Mouse (Mus musculus) lung, embryonic 14.5 days (tissue): Measurements from ENCODE around the gene Phf24. TPM values are rescaled to one million over a fixed set of nuclear protein-coding genes. Genes with fewer than 3 reads are reported as not detected.

Source experiments
- ATAC-seq: fragments of 200-750 bp; cut with Nextera tagmentation; 2 replicates; pipeline ENCODE4 v1.8.0; 2017; ENCODE audit warnings: mild to moderate bottlenecking, moderate TSS enrichment, moderate library complexity; ENCODE audit not compliant: insufficient read depth
- DNase-seq: peaks from one replicate; pipeline ENCODE4 v3.0.0-alpha.2; 2015
- H3K27ac ChIP-seq: fragments of 300-500 bp; sonication (generic); 2 replicates; pipeline ENCODE4 v1.5.1; 2014; ENCODE audit warnings: low read depth, mild to moderate bottlenecking, moderate library complexity
- H3K27me3 ChIP-seq: fragments of 300-500 bp; sonication (generic); 2 replicates; pipeline ENCODE4 v1.6.1; 2014; ENCODE audit warnings: low read length, control low read depth; ENCODE audit not compliant: insufficient read depth
- H3K36me3 ChIP-seq: fragments of 300-500 bp; sonication (generic); 2 replicates; pipeline ENCODE4 v1.6.1; 2014; ENCODE audit warnings: control low read depth; ENCODE audit not compliant: insufficient read depth
- H3K4me1 ChIP-seq: fragments of 300-500 bp; sonication (generic); 2 replicates; pipeline ENCODE4 v1.6.1; 2014; ENCODE audit warnings: antibody characterized with exemption, control low read depth; ENCODE audit not compliant: insufficient read depth
- H3K4me2 ChIP-seq: fragments of 300-500 bp; sonication (generic); 2 replicates; pipeline ENCODE4 v1.6.1; 2014; ENCODE audit warnings: mild to moderate bottlenecking
- H3K4me3 ChIP-seq: fragments of 300-500 bp; sonication (generic); 2 replicates; pipeline ENCODE4 v1.5.1; 2014; ENCODE audit warnings: low read depth, low read length
- H3K9ac ChIP-seq: fragments of 300-500 bp; sonication (generic); 2 replicates; pipeline ENCODE4 v1.6.1; 2014
- H3K9me3 ChIP-seq: fragments of 300-500 bp; sonication (generic); 2 replicates; pipeline ENCODE4 v1.6.1; 2016; ENCODE audit warnings: low read depth, low read length, control low read depth
- CTCF ChIP-seq: IDR thresholded peaks from 2 replicates; pipeline ENCODE4 v1.5.1; 2016; ENCODE audit warnings: antibody characterized with exemption, low read depth
- WGBS: fragments of 180-500 bp; shearing (Covaris S2); extraction: QIAGEN DNeasy Blood & Tissue Kit; methylation state at CpG from one replicate; pipeline ENCODE4 v1.1.7; 2014; 5-methylcytosine and 5-hydroxymethylcytosine counted together
- polyA plus RNA-seq: library from polyadenylated mRNA; unstranded; fragments of >200 nt; fragmentation: Nextera tagmentation; extraction: Ambion mirVana; gene quantifications from 2 replicates; pipeline ENCODE4 v1.2.1, GENCODE M21; 2014

The Phf24 gene
- polyA plus RNA-seq, 1 experiment from 2014 or later: 0.53 TPM

DNA sequence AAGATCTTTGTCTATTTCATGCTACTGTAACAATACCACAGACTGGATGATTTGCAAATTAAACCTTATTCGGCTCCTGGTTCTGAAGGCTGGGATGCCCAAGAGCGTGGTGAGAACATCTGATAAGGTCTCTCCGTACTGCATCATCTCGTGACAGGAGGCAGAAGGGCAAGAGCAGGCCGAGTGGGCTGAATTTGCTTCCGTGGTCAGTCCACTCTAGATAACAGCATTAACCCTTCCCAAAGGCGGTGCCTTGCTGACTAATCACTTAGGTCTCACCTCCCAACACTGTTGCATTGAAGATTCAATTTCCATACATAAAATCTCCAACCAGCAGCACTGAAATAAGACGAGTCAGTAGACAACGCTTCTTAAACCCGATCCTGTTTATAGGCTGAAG is 3.1 kb upstream of the Phf24 start:
- DNase-seq: no peak
- H3K27me3 ChIP-seq: peaks cover 39% of the 10 kb centered on the region
- no peak overlapping the region for H3K4me2 ChIP-seq
- TF ChIP-seq CTCF: no peak
- no peaks in the 10 kb centered on the region for H3K4me1 ChIP-seq
- H3K36me3 ChIP-seq: no peaks in the 10 kb centered on the region
- 32% methylated on average over 10 of the region's 10 CpGs for WGBS
- H3K4me3 ChIP-seq: no peak overlapping the region
- ATAC-seq: no peak
- H3K9me3 ChIP-seq: no peaks in the 10 kb centered on the region
- no peak overlapping the region for H3K9ac ChIP-seq
- H3K27ac ChIP-seq: no peak overlapping the region

DNA sequence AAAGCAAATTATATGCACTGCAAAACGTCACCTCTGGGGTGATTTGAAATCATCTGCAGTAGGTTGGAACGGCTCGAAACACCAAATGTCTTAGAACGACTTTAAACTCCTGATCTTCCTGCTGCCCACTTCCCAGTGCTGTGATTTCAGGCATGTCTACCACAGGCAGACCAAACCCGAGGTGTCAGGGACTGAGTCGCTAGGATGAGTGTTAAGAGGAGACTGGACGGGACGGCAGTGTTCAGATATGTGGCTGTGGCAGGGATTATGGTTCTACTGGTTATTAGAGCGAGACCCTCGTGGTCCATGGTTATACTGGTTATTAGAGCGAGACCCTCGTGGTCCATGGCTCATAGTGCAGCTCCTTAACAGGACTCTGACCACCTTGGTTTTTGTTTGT is 1.1 kb upstream of the Phf24 start:
- no peak overlapping the region for H3K27ac ChIP-seq
- no peak overlapping the region for H3K4me3 ChIP-seq
- ATAC-seq (no peak), DNase-seq (no peak)
- no peak for TF ChIP-seq CTCF
- WGBS: 74% methylated on average over 12 of the region's 12 CpGs
- no peaks in the 10 kb centered on the region for H3K4me1 ChIP-seq
- H3K36me3 ChIP-seq: no peaks in the 10 kb centered on the region
- no peak overlapping the region for H3K9ac ChIP-seq
- H3K27me3 ChIP-seq: peaks cover 46% of the 10 kb centered on the region
- no peaks in the 10 kb centered on the region for H3K9me3 ChIP-seq
- no peak overlapping the region for H3K4me2 ChIP-seq

DNA sequence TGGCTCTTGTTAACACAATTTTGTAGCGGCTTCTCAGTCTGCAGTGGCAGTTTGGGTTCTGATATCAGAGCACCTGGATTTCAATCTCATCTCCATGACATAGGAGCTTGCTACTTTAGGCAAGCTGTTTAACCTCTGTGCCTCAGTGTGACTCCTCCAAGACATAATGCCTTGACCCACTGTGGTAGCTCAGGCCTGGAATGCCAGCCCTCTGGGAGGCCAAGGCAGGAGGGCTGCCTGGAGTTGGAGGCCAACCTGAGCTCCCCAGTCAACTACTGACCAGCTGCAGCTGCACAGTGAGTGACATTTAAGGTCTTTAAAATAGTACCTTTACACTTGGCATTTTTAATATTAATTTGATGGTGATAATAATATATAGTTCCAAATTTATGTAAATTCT is 494 bp upstream of the Phf24 start:
- no peak overlapping the region for H3K4me3 ChIP-seq
- no peaks in the 10 kb centered on the region for H3K9me3 ChIP-seq
- no peak for TF ChIP-seq CTCF
- H3K27me3 ChIP-seq: peaks cover 46% of the 10 kb centered on the region
- H3K4me2 ChIP-seq: no peak overlapping the region
- H3K4me1 ChIP-seq: no peaks in the 10 kb centered on the region
- H3K27ac ChIP-seq: no peak overlapping the region
- no peaks in the 10 kb centered on the region for H3K36me3 ChIP-seq
- no peak overlapping the region for H3K9ac ChIP-seq
- ATAC-seq: no peak
- WGBS: 76% methylated on average over 1 of the region's 1 CpGs
- no peak for DNase-seq

DNA sequence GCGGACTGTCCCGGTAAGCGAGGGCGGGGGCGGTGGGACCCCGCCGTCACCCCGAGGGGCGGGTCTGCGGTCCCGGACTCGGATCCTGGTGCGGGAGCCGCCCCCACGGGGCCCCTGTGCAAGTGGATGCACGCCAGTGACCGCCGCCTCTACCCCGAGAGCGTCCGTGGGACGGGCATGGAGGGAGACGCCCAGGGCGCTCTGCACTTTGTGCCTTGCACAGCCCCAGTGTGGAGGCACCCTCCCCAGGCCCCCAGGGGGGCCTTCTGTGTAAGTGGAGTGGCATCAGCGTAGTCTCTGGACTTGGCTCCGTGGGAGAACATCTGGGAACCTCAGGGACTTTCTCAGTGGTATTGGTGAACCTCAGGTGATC is 928 bp downstream of the Phf24 start:
- Histone ChIP-seq H3K9ac (peak overlapping the region; percentile 62), H3K27me3 (peaks cover 46% of the 10 kb centered on the region), H3K4me1 (no peaks in the 10 kb centered on the region), H3K4me2 (peak overlapping the region; percentile 89), H3K27ac (no peak overlapping the region), H3K36me3 (no peaks in the 10 kb centered on the region), H3K4me3 (peak overlapping the region; percentile 53), H3K9me3 (no peaks in the 10 kb centered on the region)
- DNase-seq: no peak
- peak; percentile 69 for ATAC-seq
- no peak for TF ChIP-seq CTCF
- 4% methylated on average over 12 of the region's 26 CpGs for WGBS

DNA sequence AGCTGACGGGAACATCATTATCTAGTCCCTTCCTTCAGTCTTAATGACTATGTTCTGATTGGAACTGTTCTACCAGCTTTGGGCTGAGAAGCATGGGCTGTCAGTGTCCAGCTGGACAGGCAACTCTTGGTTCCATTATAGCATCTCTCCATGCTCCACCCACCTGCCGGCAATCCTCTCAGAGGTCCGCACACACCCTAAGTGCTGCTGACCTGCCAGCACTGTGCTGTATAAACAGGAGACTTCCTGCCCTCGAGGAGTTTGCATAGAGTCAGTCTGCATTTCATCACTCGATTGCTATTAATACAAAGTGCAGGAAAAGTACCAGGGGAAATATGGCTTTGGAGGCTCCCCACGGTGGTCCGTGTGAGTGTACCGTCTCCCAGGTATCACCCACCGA is 4.3 kb downstream of the Phf24 start:
- no peak for TF ChIP-seq CTCF
- 45% methylated on average over 9 of the region's 9 CpGs for WGBS

DNA sequence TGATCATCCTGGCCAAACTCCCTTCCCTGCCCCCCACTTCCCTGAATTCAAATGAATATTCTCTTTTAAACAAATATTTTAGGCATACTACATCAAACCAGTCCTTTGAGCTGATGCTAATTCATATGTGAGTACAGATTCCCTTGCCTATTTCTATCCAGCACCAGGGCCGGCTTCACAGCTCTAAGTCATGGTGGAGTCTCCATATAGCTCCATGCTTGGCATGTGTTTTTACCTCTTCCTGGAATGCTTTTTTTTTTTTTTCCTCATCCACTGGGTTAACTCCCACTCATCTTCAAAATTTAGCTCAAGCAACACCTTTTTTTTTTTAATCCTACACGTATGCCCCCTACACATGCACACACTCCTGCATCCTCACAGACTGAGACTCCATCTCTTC is 5.1 kb downstream of the Phf24 start:
- ATAC-seq: no peak
- DNase-seq: no peak
- H3K4me1 ChIP-seq: no peaks in the 10 kb centered on the region

More for the DNA sequence above, 4.3 kb downstream of the Phf24 start:
- no peak for ATAC-seq
- Histone ChIP-seq H3K9me3 (no peaks in the 10 kb centered on the region), H3K27me3 (peaks cover 30% of the 10 kb centered on the region), H3K36me3 (no peaks in the 10 kb centered on the region), H3K27ac (no peak overlapping the region), H3K4me3 (no peak overlapping the region), H3K4me2 (no peak overlapping the region), H3K4me1 (no peaks in the 10 kb centered on the region), H3K9ac (no peak overlapping the region)
- DNase-seq: peak; percentile 5

DNA sequence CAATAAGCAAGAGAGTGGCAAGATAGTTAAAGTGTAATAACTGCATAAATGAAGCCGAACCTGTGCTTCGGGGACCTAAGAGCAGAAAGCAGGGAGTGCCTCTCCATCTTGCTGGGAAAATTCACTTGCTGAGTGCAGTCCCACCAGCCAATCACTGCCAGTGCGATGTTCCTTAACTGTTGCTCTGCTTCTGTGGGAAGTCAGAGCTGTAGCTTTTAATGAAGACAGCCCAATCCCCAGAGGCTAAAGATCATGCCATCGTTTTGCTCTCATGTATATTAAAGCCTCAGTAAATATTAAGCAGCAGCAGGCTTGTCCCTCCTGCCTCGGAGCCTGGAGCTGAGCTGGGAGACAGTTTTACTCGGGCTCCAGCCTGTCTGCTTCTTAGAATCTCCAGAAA is 5.6 kb downstream of the Phf24 start:
- no peaks in the 10 kb centered on the region for H3K4me1 ChIP-seq
- 63% methylated on average over 6 of the region's 6 CpGs for WGBS

More for the DNA sequence above, 5.1 kb downstream of the Phf24 start:
- Histone ChIP-seq H3K9me3 (no peaks in the 10 kb centered on the region), H3K27ac (no peak overlapping the region), H3K4me2 (no peak overlapping the region), H3K27me3 (peaks cover 23% of the 10 kb centered on the region), H3K9ac (no peak overlapping the region), H3K36me3 (no peaks in the 10 kb centered on the region), H3K4me3 (no peak overlapping the region)
- no peak for TF ChIP-seq CTCF
- 62% methylated on average over 2 of the region's 2 CpGs for WGBS

DNA sequence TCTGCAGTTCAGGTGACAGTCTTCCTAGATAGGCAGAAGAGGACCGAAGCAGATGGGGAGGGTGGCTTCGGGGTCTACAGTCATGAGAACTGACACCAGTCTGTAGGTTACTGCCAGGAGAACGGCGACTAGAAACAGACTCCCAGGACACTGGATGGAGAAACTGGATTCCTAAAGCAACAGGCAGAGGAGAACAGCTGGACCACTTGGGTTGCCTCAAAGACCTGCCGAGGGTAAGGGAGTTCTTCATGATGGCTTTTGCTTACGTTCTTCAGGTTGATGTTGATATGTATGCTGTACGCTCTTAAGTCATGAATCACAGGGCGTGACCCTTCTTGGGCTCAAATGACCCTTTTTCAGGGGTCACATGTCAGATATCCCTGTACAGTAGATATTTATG is 6.0 kb downstream of the Phf24 start:
- no peak overlapping the region for H3K4me3 ChIP-seq
- no peak for TF ChIP-seq CTCF
- H3K9me3 ChIP-seq: no peaks in the 10 kb centered on the region
- ATAC-seq (no peak), DNase-seq (no peak)
- no peaks in the 10 kb centered on the region for H3K36me3 ChIP-seq
- 78% methylated on average over 8 of the region's 8 CpGs for WGBS
- H3K27ac ChIP-seq: no peak overlapping the region
- H3K4me2 ChIP-seq: no peak overlapping the region
- H3K9ac ChIP-seq: no peak overlapping the region
- no peaks in the 10 kb centered on the region for H3K4me1 ChIP-seq
- peaks cover 16% of the 10 kb centered on the region for H3K27me3 ChIP-seq

More for the DNA sequence above, 5.6 kb downstream of the Phf24 start:
- TF ChIP-seq CTCF: no peak
- H3K4me3 ChIP-seq: no peak overlapping the region
- no peak overlapping the region for H3K27ac ChIP-seq
- DNase-seq (no peak), ATAC-seq (no peak)
- no peak overlapping the region for H3K9ac ChIP-seq
- peaks cover 20% of the 10 kb centered on the region for H3K27me3 ChIP-seq
- no peaks in the 10 kb centered on the region for H3K9me3 ChIP-seq
- H3K4me2 ChIP-seq: no peak overlapping the region
- no peaks in the 10 kb centered on the region for H3K36me3 ChIP-seq
